Mouse (Mus musculus): Measurements from ENCODE around the gene Spon1.

GRCm38 (mm10) chr7:113767546-113767945, 1.7 kb downstream of the Spon1 start:
- TF ChIP-seq CTCF (IDR thresholded peaks at IDR 0.05 in 2 of 3, conservative IDR thresholded peaks at IDR 0.05 in 1 of 3; ENCODE audit: control insufficient read depth in 1 of 3, insufficient read depth in 1 of 3, low read depth in 2 of 3, low read length in 3 of 3, poor library complexity in 1 of 3, severe bottlenecking in 1 of 3) (no peak), USF2 (IDR thresholded peaks at IDR 0.05; ENCODE audit: borderline replicate concordance in 1 of 2, insufficient read depth in 1 of 2, low read depth in 1 of 2, low read length in 2 of 2) (no peak), ZC3H11A (IDR thresholded peaks at IDR 0.05; ENCODE audit: low read depth, low read length) (no peak), NELFE (IDR thresholded peaks at IDR 0.05; ENCODE audit: low read depth, low read length) (no peak), RCOR1 (IDR thresholded peaks at IDR 0.05; ENCODE audit: low read depth, low read length) (no peak), SMC3 (IDR thresholded peaks at IDR 0.05; ENCODE audit: low read depth, low read length) (no peak), POLR2A (IDR thresholded peaks at IDR 0.05; ENCODE audit: control insufficient read depth in 1 of 2, insufficient read depth in 1 of 2, low read depth in 1 of 2, low read length in 2 of 2, poor library complexity in 1 of 2) (no peak), EP300 (IDR thresholded peaks at IDR 0.05; ENCODE audit: low read depth in 1 of 2, low read length in 2 of 2) (no peak)

All from MEL (cell line).